Mouse (Mus musculus) small intestine, adult 2 months (tissue): ENCODE results near the gene Slc5a5. TPM values are rescaled to one million over a fixed set of nuclear protein-coding genes. Genes with fewer than 3 reads are reported as not detected.
A peak's percentile ranks its signal among the peaks of the same experiment; 100 is the strongest.
"Not testable (repeated sequence)": the region's sequence is repeated elsewhere in the genome, so short reads cannot be mapped to it uniquely, and the experiment has no call there.

Experiments used
- H3K27ac ChIP-seq: fragments of 200-500 bp; 2 replicates; pipeline ENCODE4 v1.5.1; 2012; ENCODE audit warnings: low read depth, low read length, control low read depth, inconsistent platforms; ENCODE audit not compliant: insufficient read depth
- H3K27me3 ChIP-seq: fragments of 200-500 bp; 2 replicates; pipeline ENCODE4 v1.6.1; 2012; ENCODE audit warnings: mild to moderate bottlenecking, moderate library complexity, low read length, inconsistent platforms; ENCODE audit not compliant: control insufficient read depth, insufficient read depth
- H3K36me3 ChIP-seq: fragments of 200-500 bp; 2 replicates; pipeline ENCODE4 v1.6.1; 2012; ENCODE audit warnings: mild to moderate bottlenecking, low read length, control low read depth, inconsistent platforms; ENCODE audit not compliant: control insufficient read depth, insufficient read depth
- H3K4me1 ChIP-seq: fragments of 200-500 bp; 2 replicates; pipeline ENCODE4 v1.6.1; 2012; ENCODE audit warnings: low read length, inconsistent platforms, mixed read lengths; ENCODE audit not compliant: control insufficient read depth, insufficient read depth, insufficient read length
- H3K4me3 ChIP-seq: fragments of 200-500 bp; 2 replicates; pipeline ENCODE4 v1.5.1; 2012; ENCODE audit warnings: low read depth, mild to moderate bottlenecking, control low read depth, inconsistent platforms, low read length, moderate library complexity
- CTCF ChIP-seq: fragments of 200-500 bp; IDR thresholded peaks from 2 replicates; pipeline ENCODE4 v1.5.1; 2012; ENCODE audit warnings: low read depth, mild to moderate bottlenecking, control low read depth, inconsistent platforms, low read length, moderate library complexity, mixed read lengths; ENCODE audit not compliant: insufficient replicate concordance, insufficient read length; ENCODE audit errors: extremely low read depth
- POLR2A ChIP-seq: fragments of 200-500 bp; IDR thresholded peaks from 2 replicates; pipeline ENCODE4 v1.6.1; 2012; ENCODE audit warnings: low read depth, mild to moderate bottlenecking, control low read depth, inconsistent platforms, low read length, moderate library complexity
- WGBS: fragments of 180-500 bp; shearing (Covaris S2); methylation state at CpG from one replicate; pipeline ENCODE4 v1.1.7; 2018; 5-methylcytosine and 5-hydroxymethylcytosine counted together
- polyA plus RNA-seq: library from polyadenylated mRNA; depleted of rRNA; stranded (reverse); fragments of >200 nt; gene quantifications from 2 replicates; pipeline ENCODE4 v1.2.3, GENCODE M21; 2012

The Slc5a5 gene
- polyA plus RNA-seq, 1 experiment: 0.41 TPM

GRCm38 (mm10) chr8:70900872-70901387 is 8.4 kb upstream of the Slc5a5 start:
- Histone ChIP-seq H3K27ac (no peak overlapping the region), H3K4me3 (no peak overlapping the region), H3K27me3 (no peaks in the 10 kb centered on the region), H3K36me3 (0 out of 2 replicates have a peak, but pooled peaks cover under 1% of the 10 kb centered on the region), H3K4me1 (peaks cover 7% of the 10 kb centered on the region)
- WGBS: 84% methylated on average over 2 of the region's 2 CpGs
- TF ChIP-seq CTCF: no peak
- TF ChIP-seq POLR2A: no peak

- peaks cover 15% of the 10 kb centered on the region for H3K36me3 ChIP-seq
- H3K27me3 ChIP-seq: no peaks in the 10 kb centered on the region
- no peak overlapping the region for H3K4me3 ChIP-seq
- H3K27ac ChIP-seq: no peak overlapping the region
- 75% methylated on average over 2 of the region's 2 CpGs for WGBS
- no peak for TF ChIP-seq POLR2A
- no peak for TF ChIP-seq CTCF
- peaks cover 6% of the 10 kb centered on the region for H3K4me1 ChIP-seq
Measured at GRCm38 (mm10) chr8:70899226-70899625, 6.7 kb upstream of the Slc5a5 start.

GRCm38 (mm10) chr8:70898661-70899198 is 6.2 kb upstream of the Slc5a5 start:
- H3K36me3 ChIP-seq: peaks cover 17% of the 10 kb centered on the region
- peaks cover 6% of the 10 kb centered on the region for H3K4me1 ChIP-seq
- TF ChIP-seq CTCF (no peak), POLR2A (no peak)
- H3K4me3 ChIP-seq: no peak overlapping the region
- H3K27me3 ChIP-seq: no peaks in the 10 kb centered on the region
- H3K27ac ChIP-seq: no peak overlapping the region
- 54% methylated on average over 2 of the region's 2 CpGs for WGBS

- Histone ChIP-seq H3K4me3 (peak overlapping the region; percentile 64), H3K36me3 (peaks cover 17% of the 10 kb centered on the region), H3K4me1 (peaks cover 6% of the 10 kb centered on the region), H3K27ac (peak overlapping the region; percentile 74), H3K27me3 (peaks cover 3% of the 10 kb centered on the region; the same call in 1 of the 2 replicates)
- WGBS: under 1% methylated on average over 20 of the region's 20 CpGs
- TF ChIP-seq CTCF (peak; percentile 97), POLR2A (no peak)
Measured at GRCm38 (mm10) chr8:70897681-70898413, 5.3 kb upstream of the Slc5a5 start.

GRCm38 (mm10) chr8:70897021-70897680 is 4.6 kb upstream of the Slc5a5 start, which contains the start of gene Rpl18a:
Rpl18a (minus strand) TSS chr8:70897412.
- WGBS: under 1% methylated on average over 60 of the region's 60 CpGs
- peak; percentile 88 for TF ChIP-seq POLR2A
- no peak for TF ChIP-seq CTCF

GRCm38 (mm10) chr8:70896316-70897020 is 3.9 kb upstream of the Slc5a5 start:
- Histone ChIP-seq H3K36me3 (peaks cover 17% of the 10 kb centered on the region), H3K27me3 (peaks cover 14% of the 10 kb centered on the region), H3K27ac (no peak overlapping the region), H3K4me1 (peaks cover 20% of the 10 kb centered on the region), H3K4me3 (peak overlapping the region; percentile 96)
- WGBS: 2% methylated on average over 25 of the region's 25 CpGs
- no peak for TF ChIP-seq CTCF
- no peak for TF ChIP-seq POLR2A

More at GRCm38 (mm10) chr8:70897021-70897680, 4.6 kb upstream of the Slc5a5 start, which contains the start of gene Rpl18a:
- Histone ChIP-seq H3K36me3 (peaks cover 17% of the 10 kb centered on the region), H3K27me3 (peaks cover 10% of the 10 kb centered on the region), H3K4me3 (peak within 1 kb of the TSS; percentile 96), H3K4me1 (peaks cover 13% of the 10 kb centered on the region), H3K27ac (peak within 1 kb of the TSS; percentile 74)

GRCm38 (mm10) chr8:70895571-70896259 is 3.2 kb upstream of the Slc5a5 start:
- Histone ChIP-seq H3K36me3 (peaks cover 17% of the 10 kb centered on the region), H3K27me3 (peaks cover 14% of the 10 kb centered on the region), H3K4me3 (peak overlapping the region; percentile 96), H3K4me1 (peaks cover 20% of the 10 kb centered on the region)
- WGBS: 70% methylated on average over 24 of the region's 24 CpGs
- H3K27ac ChIP-seq: not testable (repeated sequence)
